Mouse (Mus musculus) CH12.LX (cell line): Measurements from ENCODE around the gene Nle1. TPM values are rescaled to one million over a fixed set of nuclear protein-coding genes. Genes with fewer than 3 reads are reported as not detected.

Experiments used
- DNase-seq: peaks from one replicate; pipeline ENCODE4 v3.0.0-alpha.2; 2013; ENCODE audit errors: extremely low read depth
- H3K27ac ChIP-seq: 2 replicates; pipeline ENCODE4 v1.5.1; 2012; ENCODE audit warnings: low read depth, mild to moderate bottlenecking, control low read depth, moderate library complexity; ENCODE audit not compliant: insufficient read depth
- H3K27me3 ChIP-seq: replicated peaks from 2 replicates; pipeline ENCODE3; 2012; ENCODE audit warnings: inconsistent platforms
- H3K36me3 ChIP-seq, 2 experiments: replicated peaks in 1 of 2; 2 replicates each; pipeline versions ENCODE3 to v1.6.1; 2012; ENCODE audit warnings: inconsistent platforms in 1 of 2, low read length in 1 of 2, mild to moderate bottlenecking in 1 of 2, mixed read lengths in 1 of 2, moderate library complexity in 1 of 2; ENCODE audit not compliant: control insufficient read depth in 1 of 2, insufficient read depth in 1 of 2
- H3K4me1 ChIP-seq, 2 experiments: 2 replicates each; pipeline ENCODE4 v1.6.1; 2012; ENCODE audit warnings: inconsistent platforms in 1 of 2, moderate library complexity in 1 of 2; ENCODE audit not compliant: insufficient read depth in 2 of 2, control insufficient read depth in 1 of 2
- H3K4me2 ChIP-seq: 2 replicates; pipeline ENCODE4 v1.6.1; 2012; ENCODE audit warnings: low read depth, mild to moderate bottlenecking, control low read depth; ENCODE audit not compliant: poor library complexity, insufficient read depth, severe bottlenecking
- H3K4me3 ChIP-seq, 3 experiments: fragments of 150-350 bp in 1 of 3; sonication (generic) in 1 of 3; replicated peaks in 1 of 3; 2 replicates each; pipeline versions ENCODE3 to v1.5.1; 2011 to 2012; ENCODE audit warnings: low read depth in 2 of 3, low read length in 2 of 3, mild to moderate bottlenecking in 2 of 3, moderate library complexity in 2 of 3, control low read depth in 1 of 3, improper control_type of control experiment in 1 of 3, inconsistent platforms in 1 of 3, mixed read lengths in 1 of 3; ENCODE audit not compliant: poor library complexity in 1 of 3
- H3K79me2 ChIP-seq: replicated peaks from 2 replicates; pipeline ENCODE4 v1.6.1; 2012; ENCODE audit warnings: mild to moderate bottlenecking, moderate library complexity; ENCODE audit not compliant: control insufficient read depth, poor library complexity, insufficient read depth, severe bottlenecking; ENCODE audit errors: extremely low read depth
- H3K9ac ChIP-seq: 2 replicates; pipeline ENCODE4 v1.6.1; 2012; ENCODE audit warnings: low read depth, mild to moderate bottlenecking, control low read depth, moderate library complexity; ENCODE audit not compliant: insufficient read depth
- H3K9me3 ChIP-seq: replicated peaks from 2 replicates; pipeline ENCODE3; 2012; ENCODE audit warnings: low read length, inconsistent platforms, mixed read lengths
- CHD1 ChIP-seq: IDR thresholded peaks from 2 replicates; pipeline ENCODE4 v1.6.1; 2012; ENCODE audit warnings: low read depth, low read length, improper control_type of control experiment, inconsistent platforms
- ELF1 ChIP-seq: IDR thresholded peaks from 2 replicates; pipeline ENCODE4 v1.6.1; 2014; ENCODE audit warnings: low read depth, mild to moderate bottlenecking, inconsistent platforms, low read length, improper control_type of control experiment
- EP300 ChIP-seq: IDR thresholded peaks from 2 replicates; pipeline ENCODE4 v1.6.1; 2011; ENCODE audit warnings: low read length, improper control_type of control experiment
- GABPA ChIP-seq: IDR thresholded peaks from 2 replicates; pipeline ENCODE4 v1.6.1; 2012; ENCODE audit warnings: low read depth, low read length, improper control_type of control experiment, inconsistent platforms; ENCODE audit not compliant: insufficient replicate concordance
- IRF4 ChIP-seq: IDR thresholded peaks from 2 replicates; pipeline ENCODE4 v1.6.1; 2014; ENCODE audit warnings: low read depth, mild to moderate bottlenecking, inconsistent platforms, low read length, improper control_type of control experiment
- MXI1 ChIP-seq: IDR thresholded peaks from 2 replicates; pipeline ENCODE4 v1.6.1; 2011; ENCODE audit warnings: mild to moderate bottlenecking, low read depth, low read length, improper control_type of control experiment
- MYC ChIP-seq: IDR thresholded peaks from 2 replicates; pipeline ENCODE4 v1.6.1; 2011; ENCODE audit warnings: low read depth, mild to moderate bottlenecking, improper control_type of control experiment, low read length
- POLR2A ChIP-seq: IDR thresholded peaks from 2 replicates; pipeline ENCODE4 v1.6.1; 2011; ENCODE audit warnings: low read depth, mild to moderate bottlenecking, improper control_type of control experiment, low read length
- SIN3A ChIP-seq: IDR thresholded peaks from 2 replicates; pipeline ENCODE4 v1.6.1; 2012; ENCODE audit warnings: low read length, improper control_type of control experiment, inconsistent platforms
- UBTF ChIP-seq: IDR thresholded peaks from 2 replicates; pipeline ENCODE4 v1.6.1; 2012; ENCODE audit warnings: low read depth, mild to moderate bottlenecking, inconsistent platforms, low read length, improper control_type of control experiment, moderate library complexity
- ZKSCAN1 ChIP-seq: IDR thresholded peaks from 2 replicates; pipeline ENCODE4 v1.6.1; 2012; ENCODE audit warnings: low read depth, inconsistent platforms, low read length, improper control_type of control experiment, borderline replicate concordance
- dilution Hi-C: fragments of 300-500 bp; cut with MboI; formaldehyde crosslinking; loops from 2 replicates; pipeline ENCODE4 v1.14.3; 2020; ENCODE audit warnings: low sequenced_read_pairs; ENCODE audit not compliant: extremely low pct_unique_long_range_greater_than_20kb, extremely low pct_ligation_motif_present
- in situ Hi-C: fragments of 300-500 bp; cut with MboI; formaldehyde crosslinking; loops from 3 replicates; pipeline ENCODE4 v1.14.3; 2019; ENCODE audit warnings: low sequenced_read_pairs, low pct_ligation_motif_present, low pct_unique_long_range_greater_than_20kb, mixed read lengths
- polyA plus RNA-seq: library from polyadenylated mRNA; unstranded; fragments of >175 nt; gene quantifications from 2 replicates; pipeline ENCODE4 v1.2.1, GENCODE M21; 2012; ENCODE audit warnings: low read depth; ENCODE audit not compliant: insufficient read length
- total RNA-seq, 2 experiments: library from RNA; depleted of rRNA; stranded (reverse); fragments of 300-350 nt in 1 of 2; fragments of >200 nt in 1 of 2; gene quantifications; 2 replicates each; pipeline ENCODE4 v1.2.3; 2012 to 2014

The Nle1 gene
- total and polyA plus RNA-seq, 3 experiments = 54.9 to 107 (median 69.1) TPM

- in situ Hi-C loops (no loop called here), dilution Hi-C loops (no loop called here)
- Histone ChIP-seq H3K27ac (no peak overlapping the region), H3K79me2 (no peaks in the 10 kb centered on the region), H3K4me2 (peak overlapping the region; percentile 25), H3K4me1 (peaks cover 6 to 20% of the 10 kb centered on the region in 2 experiments), H3K27me3 (no peaks in the 10 kb centered on the region), H3K9ac (no peak overlapping the region), H3K36me3 (no peaks in the 10 kb centered on the region), H3K9me3 (no peaks in the 10 kb centered on the region), H3K4me3 (no peak overlapping the region)
- TF ChIP-seq EP300 (0 out of 2 replicates have a peak, but pooled peaks have one; percentile 20), CHD1 (no peak), SIN3A (no peak), UBTF (no peak), POLR2A (no peak), ZKSCAN1 (peak; percentile 63), GABPA (no peak), IRF4 (peak; percentile 47; the same call in 1 of the 2 replicates)
- DNase-seq = peak; percentile 59
Measured at GRCm38 (mm10) chr11:82952612-82953542, 44.7 kb upstream of the Nle1 start.

GRCm38 (mm10) chr11:82951865-82952611, 43.8 kb upstream of the Nle1 start:
- Histone ChIP-seq H3K36me3 (no peaks in the 10 kb centered on the region), H3K9me3 (no peaks in the 10 kb centered on the region), H3K4me1 (peaks cover 6 to 26% of the 10 kb centered on the region in 2 experiments), H3K27ac (no peak overlapping the region), H3K4me3 (no peak overlapping the region), H3K4me2 (no peak overlapping the region)
- in situ Hi-C loops (no loop called here), dilution Hi-C loops (no loop called here)
- TF ChIP-seq MXI1 (no peak), ELF1 (no peak), MYC (no peak)
- TF ChIP-seq, all 38 proteins: peak for 0
- Histone ChIP-seq H3K27me3 (no peaks in the 10 kb centered on the region), H3K79me2 (no peaks in the 10 kb centered on the region), H3K9ac (no peak overlapping the region)
- DNase-seq = no peak
